Mouse (Mus musculus) heart, postnatal 25 days (tissue): Measurements from ENCODE around the gene Aunip. TPM values are rescaled to one million over a fixed set of nuclear protein-coding genes. Genes with fewer than 3 reads are reported as not detected.

ENCODE experiments used
- DNase-seq: peaks from one replicate; pipeline ENCODE4 v3.0.0; 2022; ENCODE audit warnings: low spot score
- intact Hi-C: fragments of 180-260 bp; cut with DNase I; formaldehyde crosslinking; loops from one replicate; pipeline ENCODE4 v1.15.1; 2025
- total RNA-seq, 2 experiments: library from RNA; stranded (reverse); gene quantifications; 2 replicates each; pipeline ENCODE4 v1.2.3; 2021

Gene Aunip
- total RNA-seq, 2 experiments from 2014 or later = 0.34 to 0.47 TPM

DNA sequence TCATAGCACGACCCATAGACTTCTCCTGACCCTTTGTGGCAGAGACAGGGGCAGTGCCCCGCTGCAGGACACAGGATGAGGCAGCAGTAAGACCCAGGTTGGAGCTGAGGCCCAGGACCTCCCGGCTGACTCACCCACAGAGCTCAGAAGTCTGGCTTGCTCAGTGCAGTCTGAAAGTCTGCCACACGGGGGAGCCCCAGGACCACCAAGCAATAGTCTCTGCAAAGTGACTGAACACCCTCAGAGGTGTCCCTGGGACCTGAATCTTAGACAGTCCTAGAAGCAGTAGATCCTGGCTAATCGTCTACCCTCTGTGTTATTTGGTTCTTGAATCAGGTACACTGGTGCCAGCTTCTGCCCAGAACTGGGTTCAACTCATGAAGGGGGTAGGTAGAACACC, 32.5 kb downstream of the Aunip start:
- peak; percentile 71 for DNase-seq
- intact Hi-C loops = loop anchor here (1.0 to 10.0 kb wide), 3 partner anchors 169 to 342 kb away; no protein-coding TSS in a partner anchor

- no peak for DNase-seq
- intact Hi-C loops = loop anchor here (10.0 kb wide), 1 partner anchor 338 kb away; no protein-coding TSS in a partner anchor
Observed at GRCm38 (mm10) chr4:134546814-134547705, 36.3 kb downstream of the Aunip start.

DNA sequence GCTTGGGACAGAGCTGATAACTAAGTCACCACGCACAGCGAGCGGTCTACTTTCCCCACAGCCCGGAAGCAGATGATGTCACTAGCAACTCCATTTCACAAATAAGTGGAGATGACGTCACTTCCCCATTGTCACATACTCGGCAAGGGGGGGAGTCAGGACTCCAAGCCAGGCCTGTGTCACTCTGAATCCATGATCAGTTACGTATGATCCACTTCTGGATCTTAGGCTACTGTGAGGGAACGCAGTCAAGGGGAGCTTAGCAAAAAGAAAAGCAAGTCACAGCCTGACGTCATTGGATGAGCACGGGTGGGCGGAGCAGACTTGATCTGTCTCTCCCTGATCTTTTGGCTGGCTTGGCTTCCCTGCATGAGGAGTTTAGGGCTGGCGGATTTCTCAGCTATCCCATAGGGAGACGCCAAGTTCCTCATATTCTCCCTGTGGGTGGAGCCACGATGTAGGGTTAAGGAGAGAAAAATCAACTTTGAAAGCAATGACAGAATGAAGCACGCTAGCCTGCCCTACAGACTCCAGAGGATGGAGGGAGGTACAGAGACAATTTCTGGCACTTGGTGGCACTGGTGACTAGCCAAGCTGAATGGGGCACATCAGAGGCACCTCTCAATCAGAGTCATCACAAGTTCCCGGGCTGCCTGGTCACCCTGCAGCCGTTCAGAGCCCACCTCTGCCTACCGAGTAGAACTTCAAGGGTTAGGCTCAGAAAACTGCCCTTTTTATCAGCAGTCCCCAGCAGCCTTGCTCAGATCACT, 37.6 kb downstream of the Aunip start:
- no peak for DNase-seq
- intact Hi-C loops = loop anchor here (10.0 kb wide), 1 partner anchor 336 kb away; no protein-coding TSS in a partner anchor

DNA sequence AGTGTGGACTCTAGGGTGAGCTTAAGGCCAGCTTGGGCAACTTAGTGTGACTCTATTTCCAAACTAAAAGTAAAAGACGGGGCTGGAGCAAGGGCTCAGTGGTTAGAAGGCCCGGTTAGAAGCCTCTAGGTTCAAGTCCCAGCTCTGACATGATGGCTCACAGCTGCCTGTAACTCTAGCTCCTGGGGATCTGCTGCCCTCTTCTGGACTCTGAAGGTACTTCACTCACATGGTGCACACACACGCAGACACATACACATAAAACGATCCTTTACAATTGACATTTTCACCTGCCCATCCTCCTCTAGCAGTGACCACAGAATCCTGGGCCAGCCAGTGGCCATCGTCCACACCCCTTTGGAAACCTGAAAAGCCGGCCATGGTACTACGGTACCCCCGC, 39.1 kb downstream of the Aunip start:
- intact Hi-C loops = loop anchor here (10.0 kb wide), 1 partner anchor 335 kb away; no protein-coding TSS in a partner anchor
- no peak for DNase-seq

- peak; percentile 70 for DNase-seq
- intact Hi-C loops = no loop called here
Observed at GRCm38 (mm10) chr4:134551494-134552316, 40.9 kb downstream of the Aunip start, which contains the start of gene Selenon. Selenon (minus strand) TSS chr4:134552166.

DNA sequence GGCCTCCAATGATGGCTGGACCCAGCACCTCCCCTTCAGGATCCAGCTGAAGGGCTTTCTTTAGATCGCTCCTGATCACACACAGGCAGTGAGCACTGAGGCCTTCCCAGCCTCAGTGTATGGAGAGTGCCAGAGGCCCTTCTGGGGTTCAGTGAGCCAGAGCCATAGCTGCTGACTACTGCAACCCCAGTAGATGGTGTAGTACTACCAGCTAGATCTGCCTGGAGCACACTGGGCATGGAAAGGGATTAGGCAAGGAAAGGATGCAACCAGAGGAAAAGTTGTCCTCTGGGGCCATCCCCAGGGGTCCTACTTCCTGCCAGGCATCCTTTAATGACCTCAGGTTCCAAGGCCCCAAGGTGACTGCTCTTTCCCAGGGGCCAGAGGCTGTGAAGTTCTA, 42.8 kb downstream of the Aunip start:
- intact Hi-C loops = no loop called here
- no peak for DNase-seq

GRCm38 (mm10) chr4:134555956-134556580, 45.3 kb downstream of the Aunip start:
- intact Hi-C loops = no loop called here
- DNase-seq = no peak

DNA sequence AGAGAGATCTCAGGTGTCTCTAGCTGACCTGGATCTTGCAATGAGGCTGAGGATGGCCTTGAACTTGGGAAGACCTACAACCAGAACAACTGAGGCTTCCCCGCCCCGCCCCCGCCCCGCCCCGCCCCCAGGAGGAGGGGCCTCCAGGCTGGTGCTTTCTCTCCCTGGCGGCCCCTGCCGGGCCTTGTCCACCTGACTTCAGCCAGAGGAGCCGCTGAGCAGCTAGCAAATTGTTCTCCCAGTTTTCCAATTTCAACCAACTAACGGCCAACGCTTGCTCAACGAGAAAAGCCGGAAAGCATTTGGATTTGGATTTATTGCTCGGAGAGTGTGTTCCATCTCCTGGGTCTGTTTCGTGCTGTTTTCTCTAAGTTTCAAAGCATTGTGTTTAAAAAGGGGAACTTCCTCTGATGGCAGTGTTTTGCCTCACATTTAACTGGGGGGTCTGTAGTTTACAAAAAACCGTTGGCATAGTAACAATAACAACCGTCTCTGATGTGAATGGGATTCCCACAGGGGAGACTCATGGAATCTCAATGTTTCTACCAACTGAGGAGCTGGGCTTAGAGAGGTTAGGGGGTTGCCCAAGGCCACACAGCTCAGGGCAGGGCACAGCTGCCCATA, 46.9 kb downstream of the Aunip start:
- DNase-seq = no peak
- intact Hi-C loops = no loop called here

- intact Hi-C loops = no loop called here
- DNase-seq = no peak
Observed at GRCm38 (mm10) chr4:134558570-134559113, 47.8 kb downstream of the Aunip start.

GRCm38 (mm10) chr4:134559154-134559553, 48.4 kb downstream of the Aunip start:
- intact Hi-C loops = no loop called here
- no peak for DNase-seq

GRCm38 (mm10) chr4:134560699-134561098, 49.9 kb downstream of the Aunip start:
- no peak for DNase-seq
- intact Hi-C loops = no loop called here

GRCm38 (mm10) chr4:134562014-134562413, 51.2 kb downstream of the Aunip start:
- intact Hi-C loops = no loop called here
- no peak for DNase-seq

DNA sequence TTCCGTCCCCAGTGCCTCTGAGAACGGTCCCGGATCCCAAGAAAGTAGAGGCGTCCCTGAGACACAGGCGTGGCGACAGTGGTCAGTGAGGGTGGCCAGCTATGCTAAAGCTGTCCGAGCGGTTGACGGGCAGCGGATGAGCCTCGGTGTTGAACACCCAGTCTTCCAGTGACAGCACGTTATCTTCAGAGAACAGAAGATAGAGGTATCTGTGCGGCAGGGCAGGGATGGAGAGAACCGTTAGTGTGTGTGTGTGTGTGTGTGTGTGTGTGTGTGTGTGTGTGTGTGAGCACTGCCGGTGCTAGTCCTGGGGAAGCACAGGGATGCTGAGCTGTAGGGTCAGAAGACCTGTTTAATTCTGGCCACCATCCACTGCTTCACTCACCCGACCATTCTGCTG, 52.8 kb downstream of the Aunip start:
- intact Hi-C loops = no loop called here
- DNase-seq = no peak

- DNase-seq = no peak
- intact Hi-C loops = no loop called here
Observed at GRCm38 (mm10) chr4:134564093-134564492, 53.3 kb downstream of the Aunip start.

DNA sequence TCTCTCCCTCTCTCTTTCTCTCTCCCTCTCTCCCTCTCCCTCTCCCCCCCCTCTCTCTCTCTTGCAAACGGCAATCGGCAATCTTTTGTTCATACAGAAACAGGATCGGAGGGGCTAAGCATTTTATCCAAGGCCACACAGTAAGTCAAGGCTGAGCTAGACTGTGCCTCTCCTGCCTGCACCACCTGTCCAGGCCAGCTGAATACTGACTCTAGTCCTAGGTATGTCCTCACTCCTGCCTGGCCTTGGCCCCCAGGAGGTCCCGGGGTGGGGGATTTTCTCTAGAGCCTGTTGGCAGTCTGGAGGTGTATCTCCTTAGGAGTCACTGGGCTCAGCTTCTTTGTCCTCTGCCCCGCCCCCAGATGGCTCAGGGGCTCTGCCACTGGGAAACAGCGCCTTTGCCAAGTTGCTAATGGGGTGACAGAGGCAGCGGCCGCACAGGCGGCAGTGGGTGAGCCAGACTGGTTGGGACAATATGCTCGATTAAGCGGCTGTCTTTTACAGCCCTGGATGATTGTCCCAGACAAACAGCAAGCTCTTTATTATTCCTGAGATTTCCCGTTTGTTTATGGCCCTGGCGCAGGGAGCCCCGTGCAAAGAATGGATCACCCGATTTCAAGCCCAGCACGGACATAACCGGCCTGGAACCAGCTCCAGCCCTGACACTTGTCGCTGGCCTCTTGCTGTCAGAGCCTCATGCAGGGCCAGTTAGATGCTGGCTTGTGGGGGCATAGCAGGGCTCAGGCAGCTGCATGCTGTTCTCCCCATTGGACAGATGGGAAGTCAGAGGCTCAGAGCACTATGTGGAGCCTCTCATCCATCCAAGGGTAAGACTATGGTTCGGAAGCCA, 56.8 kb downstream of the Aunip start:
- intact Hi-C loops = no loop called here

GRCm38 (mm10) chr4:134569205-134569604, 58.4 kb downstream of the Aunip start:
- no peak for DNase-seq
- intact Hi-C loops = no loop called here

More for the DNA sequence above, 56.8 kb downstream of the Aunip start:
- DNase-seq = no peak

- no peak for DNase-seq
- intact Hi-C loops = no loop called here
Observed at GRCm38 (mm10) chr4:134569831-134570230, 59.0 kb downstream of the Aunip start.
